Mouse (Mus musculus) neural tube, embryonic 15.5 days (tissue): ENCODE results near the gene Tbkbp1. TPM values are rescaled to one million over a fixed set of nuclear protein-coding genes. Genes with fewer than 3 reads are reported as not detected.
A peak's percentile ranks its signal among the peaks of the same experiment; 100 is the strongest.

Source experiments
- ATAC-seq: fragments of 200-750 bp; cut with Nextera tagmentation; 2 replicates; pipeline ENCODE4 v1.8.0; 2017; ENCODE audit warnings: mild to moderate bottlenecking, moderate TSS enrichment, moderate library complexity; ENCODE audit not compliant: low FRiP score
- H3K27ac ChIP-seq: fragments of 300-500 bp; sonication (generic); replicated peaks from 2 replicates; pipeline ENCODE4 v1.5.1; 2015; ENCODE audit warnings: mild to moderate bottlenecking, inconsistent platforms
- H3K27me3 ChIP-seq: fragments of 300-500 bp; sonication (generic); replicated peaks from 2 replicates; pipeline ENCODE4 v1.6.1; 2015; ENCODE audit warnings: inconsistent platforms
- H3K36me3 ChIP-seq: fragments of 300-500 bp; sonication (generic); 2 replicates; pipeline ENCODE4 v1.6.1; 2015; ENCODE audit warnings: inconsistent platforms
- H3K4me1 ChIP-seq: fragments of 300-500 bp; sonication (generic); 2 replicates; pipeline ENCODE4 v1.6.1; 2015; ENCODE audit warnings: inconsistent platforms
- H3K4me2 ChIP-seq: fragments of 300-500 bp; sonication (generic); 2 replicates; pipeline ENCODE4 v1.6.1; 2015; ENCODE audit warnings: inconsistent platforms, mild to moderate bottlenecking, moderate library complexity
- H3K4me3 ChIP-seq: fragments of 300-500 bp; sonication (generic); replicated peaks from 2 replicates; pipeline ENCODE4 v1.5.1; 2015; ENCODE audit warnings: mild to moderate bottlenecking, inconsistent platforms
- H3K9ac ChIP-seq: fragments of 300-500 bp; sonication (generic); replicated peaks from 2 replicates; pipeline ENCODE4 v1.6.1; 2015; ENCODE audit warnings: mild to moderate bottlenecking, inconsistent platforms
- H3K9me3 ChIP-seq: fragments of 300-500 bp; sonication (generic); replicated peaks from 2 replicates; pipeline ENCODE4 v1.6.1; 2016; ENCODE audit warnings: inconsistent platforms
- WGBS: fragments of 180-500 bp; shearing (Covaris S2); methylation state at CpG from one replicate; pipeline ENCODE4 v1.1.7; 2015; ENCODE audit warnings: mixed read lengths; 5-methylcytosine and 5-hydroxymethylcytosine counted together
- polyA plus RNA-seq: library from polyadenylated mRNA; unstranded; fragments of >200 nt; fragmentation: Nextera tagmentation; extraction: Ambion mirVana; gene quantifications from 2 replicates; pipeline ENCODE4 v1.2.1, GENCODE M21; 2015

Tbkbp1 gene
- polyA plus RNA-seq, 1 experiment from 2014 or later = 9.5 TPM

DNA sequence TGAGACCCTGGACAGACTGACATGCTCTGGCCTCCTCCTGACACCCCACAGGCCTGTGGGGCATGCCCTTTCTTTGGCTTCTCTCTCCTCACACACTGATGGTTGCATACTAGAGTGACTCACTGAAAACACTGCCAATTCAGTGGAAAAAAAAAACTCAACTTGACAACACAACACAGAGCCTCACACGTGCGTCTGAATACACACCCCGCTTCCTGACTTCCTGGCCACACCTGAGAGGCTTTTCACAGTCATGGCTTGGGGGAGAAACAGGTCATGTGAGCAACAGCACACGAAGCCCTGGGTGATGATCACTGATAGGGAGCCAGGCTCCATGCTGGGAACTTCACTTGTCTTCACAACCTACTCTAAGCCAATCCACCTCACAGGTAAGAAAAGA, 10.5 kb downstream of the Tbkbp1 start:
- Histone ChIP-seq H3K9ac (no peak overlapping the region), H3K27ac (no peak overlapping the region), H3K4me2 (no peak overlapping the region), H3K4me3 (no peak overlapping the region), H3K4me1 (peaks cover 31% of the 10 kb centered on the region), H3K27me3 (no peaks in the 10 kb centered on the region), H3K36me3 (peaks cover 47% of the 10 kb centered on the region), H3K9me3 (no peaks in the 10 kb centered on the region)
- ATAC-seq = no peak
- WGBS = 85% methylated on average over 4 of the region's 4 CpGs

DNA sequence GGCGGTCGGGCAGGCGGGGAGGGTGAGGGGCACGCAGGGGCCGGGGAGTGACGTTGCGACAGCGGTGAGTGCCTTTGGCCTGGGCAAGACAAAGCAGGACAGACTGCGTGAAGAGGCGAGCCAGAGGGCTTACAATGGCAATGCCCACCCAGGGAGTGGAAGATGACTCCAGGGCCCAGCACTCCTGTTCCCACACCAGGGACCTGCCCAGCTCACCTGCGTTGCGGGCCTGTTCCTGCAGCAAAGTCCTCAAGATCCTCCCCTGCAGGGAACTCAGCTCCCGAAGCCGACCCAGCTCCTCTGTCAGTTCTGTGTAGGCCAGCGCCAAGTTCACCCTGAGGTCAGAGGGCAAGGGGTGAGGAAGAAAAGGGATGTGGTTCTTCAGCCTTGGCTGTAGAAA, 12.0 kb downstream of the Tbkbp1 start:
- Histone ChIP-seq H3K27me3 (no peaks in the 10 kb centered on the region), H3K4me3 (peak overlapping the region; percentile 31), H3K27ac (peak overlapping the region; percentile 77), H3K4me1 (peaks cover 31% of the 10 kb centered on the region), H3K36me3 (peaks cover 32% of the 10 kb centered on the region), H3K9ac (peak overlapping the region; percentile 44), H3K9me3 (no peaks in the 10 kb centered on the region), H3K4me2 (peak overlapping the region; percentile 54)
- 23% methylated on average over 15 of the region's 15 CpGs for WGBS
- peak; percentile 21; the same call in 1 of the 2 replicates for ATAC-seq

DNA sequence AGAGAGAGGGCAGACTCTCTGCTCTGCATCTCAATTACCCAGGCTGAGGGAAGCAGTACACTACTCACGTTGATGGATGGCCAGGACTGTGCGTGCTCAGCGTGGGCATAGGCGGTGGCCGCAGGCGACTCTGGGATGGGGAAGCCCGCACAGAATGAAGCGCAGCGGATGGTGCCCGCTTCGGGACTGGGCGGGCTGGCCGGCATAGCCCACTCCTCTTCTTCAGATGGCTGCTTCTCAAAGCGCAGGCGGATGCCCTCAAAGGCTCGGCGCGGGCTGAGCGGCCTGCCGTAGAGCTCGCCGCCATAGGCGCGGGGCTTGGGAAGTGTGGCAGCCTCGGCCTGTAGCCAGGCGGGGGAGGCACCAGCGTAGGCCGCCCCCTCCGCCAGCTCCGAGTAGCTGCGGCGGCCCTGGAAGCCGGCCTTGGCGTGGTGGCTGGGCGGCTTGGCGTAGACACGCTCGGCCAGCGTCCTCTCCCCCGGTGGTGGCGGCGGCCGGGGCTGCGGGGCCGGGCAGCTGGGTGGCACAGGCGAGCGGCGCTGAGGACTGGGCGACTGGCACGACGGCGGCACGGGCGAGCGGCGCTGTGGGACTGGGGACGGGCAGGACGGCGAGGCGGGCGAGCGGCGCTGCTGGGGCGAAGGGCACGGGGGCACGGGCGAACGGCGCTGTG, 12.6 kb downstream of the Tbkbp1 start:
- peaks cover 31% of the 10 kb centered on the region for H3K4me1 ChIP-seq
- H3K9ac ChIP-seq = peak overlapping the region; percentile 44
- H3K4me2 ChIP-seq = peak overlapping the region; percentile 54
- H3K27ac ChIP-seq = peak overlapping the region; percentile 77
- peak; percentile 72 for ATAC-seq
- H3K27me3 ChIP-seq = no peaks in the 10 kb centered on the region
- H3K4me3 ChIP-seq = peak overlapping the region; percentile 31
- no peaks in the 10 kb centered on the region for H3K9me3 ChIP-seq
- H3K36me3 ChIP-seq = peaks cover 26% of the 10 kb centered on the region
- 5% methylated on average over 60 of the region's 69 CpGs for WGBS

DNA sequence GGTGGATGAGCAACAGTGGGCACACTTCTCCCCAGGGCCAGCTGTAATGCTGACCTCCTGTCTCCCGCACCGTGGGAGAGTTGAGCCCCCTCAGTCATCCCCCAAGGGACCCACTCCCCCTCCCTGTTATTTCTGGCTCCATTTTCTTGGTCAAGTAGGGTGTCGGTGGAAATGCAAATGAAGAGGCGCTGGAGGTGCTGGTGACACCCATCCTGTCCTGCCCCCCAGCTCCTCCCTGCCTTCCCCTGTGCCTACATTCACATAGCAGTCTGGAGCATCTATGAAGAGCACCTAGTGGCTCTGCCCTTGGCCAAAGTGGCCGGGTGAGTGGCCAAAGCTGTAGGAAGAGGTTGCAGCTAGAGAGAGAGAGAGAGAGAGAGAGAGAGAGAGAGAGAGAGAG, 18.0 kb downstream of the Tbkbp1 start:
- no peak overlapping the region for H3K4me3 ChIP-seq
- peaks cover 13% of the 10 kb centered on the region; the same call in 1 of the 2 replicates for H3K36me3 ChIP-seq
- WGBS = 51% methylated on average over 5 of the region's 5 CpGs
- 0 out of 2 replicates have a peak, but pooled peaks cover 5% of the 10 kb centered on the region for H3K27me3 ChIP-seq
- no peak overlapping the region for H3K9ac ChIP-seq
- H3K9me3 ChIP-seq = no peaks in the 10 kb centered on the region
- peaks cover 14% of the 10 kb centered on the region for H3K4me1 ChIP-seq
- H3K4me2 ChIP-seq = no peak overlapping the region
- H3K27ac ChIP-seq = no peak overlapping the region
- no peak for ATAC-seq

DNA sequence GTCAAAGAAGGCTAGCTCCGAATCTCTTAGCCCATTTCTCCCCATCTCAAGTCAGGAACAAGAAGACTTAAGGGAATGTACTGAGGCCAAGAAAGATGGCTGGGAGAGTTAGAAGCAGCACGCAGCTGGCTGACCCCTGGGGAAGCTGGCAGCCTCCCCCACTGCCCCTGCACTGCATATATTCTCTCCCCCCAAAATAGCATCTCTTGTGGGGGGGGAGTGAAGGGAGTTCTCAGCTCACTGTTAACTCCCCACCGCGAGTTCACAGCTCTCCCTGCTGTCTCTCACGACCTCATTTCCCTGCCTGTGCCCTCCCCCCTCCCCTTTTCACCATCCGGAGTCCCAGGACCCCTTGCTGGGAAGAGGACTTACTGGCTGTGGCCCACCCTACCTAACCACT, 19.1 kb downstream of the Tbkbp1 start:
- Histone ChIP-seq H3K4me2 (no peak overlapping the region), H3K4me3 (no peak overlapping the region), H3K27ac (no peak overlapping the region), H3K9me3 (no peaks in the 10 kb centered on the region), H3K9ac (no peak overlapping the region), H3K36me3 (peaks cover 8% of the 10 kb centered on the region; the same call in 1 of the 2 replicates), H3K27me3 (0 out of 2 replicates have a peak, but pooled peaks cover 9% of the 10 kb centered on the region), H3K4me1 (peaks cover 11% of the 10 kb centered on the region)
- no peak for ATAC-seq
- WGBS = 27% methylated on average over 6 of the region's 6 CpGs

DNA sequence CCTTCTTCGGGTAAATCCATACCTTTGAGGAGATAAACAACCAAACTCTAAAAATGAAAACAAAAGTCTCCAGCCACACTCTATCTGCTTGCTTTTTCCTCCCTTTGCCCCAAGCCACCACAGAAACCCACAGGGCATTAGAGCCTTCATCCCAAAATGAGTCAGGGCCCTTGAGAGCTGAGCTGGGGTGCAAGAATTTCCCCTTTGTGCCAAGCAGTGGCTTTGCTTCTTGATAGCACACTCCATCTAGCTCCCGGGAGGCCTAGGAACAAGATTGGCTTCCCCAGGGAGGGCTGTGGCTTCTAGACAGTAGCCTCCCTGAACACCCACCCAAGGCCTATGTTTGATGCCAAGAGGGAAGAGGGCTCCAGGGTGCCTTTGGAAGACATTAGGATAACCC, 19.6 kb downstream of the Tbkbp1 start:
- no peak overlapping the region for H3K4me3 ChIP-seq
- no peaks in the 10 kb centered on the region for H3K9me3 ChIP-seq
- no peak overlapping the region for H3K27ac ChIP-seq
- no peak for ATAC-seq
- H3K36me3 ChIP-seq = 0 out of 2 replicates have a peak, but pooled peaks cover 3% of the 10 kb centered on the region
- 0 out of 2 replicates have a peak, but pooled peaks cover 9% of the 10 kb centered on the region for H3K27me3 ChIP-seq
- 89% methylated on average over 2 of the region's 2 CpGs for WGBS
- H3K9ac ChIP-seq = no peak overlapping the region
- H3K4me1 ChIP-seq = peaks cover 14% of the 10 kb centered on the region
- H3K4me2 ChIP-seq = no peak overlapping the region

DNA sequence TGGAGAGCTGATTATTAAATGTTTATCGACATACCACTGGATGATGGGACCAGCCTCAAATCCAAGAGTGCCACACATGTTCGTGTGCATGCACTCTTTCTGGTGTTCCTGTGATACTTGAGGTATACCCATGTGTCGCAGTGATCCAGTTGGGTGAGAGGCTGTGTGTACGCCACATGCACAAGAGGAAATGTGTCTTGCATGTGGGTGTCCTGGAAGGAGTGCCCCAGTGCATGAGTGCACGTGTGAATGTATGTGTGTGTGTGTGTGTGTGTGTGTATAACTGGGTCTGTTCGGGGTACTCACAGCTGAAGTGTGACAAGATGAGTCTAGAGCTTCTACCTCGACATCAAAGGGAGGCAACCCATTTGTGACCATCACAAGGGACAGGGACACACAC, 21.0 kb downstream of the Tbkbp1 start:
- H3K9ac ChIP-seq = no peak overlapping the region
- 0 out of 2 replicates have a peak, but pooled peaks cover 9% of the 10 kb centered on the region for H3K27me3 ChIP-seq
- H3K4me2 ChIP-seq = no peak overlapping the region
- no peaks in the 10 kb centered on the region for H3K36me3 ChIP-seq
- no peaks in the 10 kb centered on the region for H3K9me3 ChIP-seq
- ATAC-seq = no peak
- H3K4me1 ChIP-seq = peaks cover 16% of the 10 kb centered on the region
- no peak overlapping the region for H3K4me3 ChIP-seq
- no peak overlapping the region for H3K27ac ChIP-seq
- WGBS = 80% methylated on average over 7 of the region's 7 CpGs

DNA sequence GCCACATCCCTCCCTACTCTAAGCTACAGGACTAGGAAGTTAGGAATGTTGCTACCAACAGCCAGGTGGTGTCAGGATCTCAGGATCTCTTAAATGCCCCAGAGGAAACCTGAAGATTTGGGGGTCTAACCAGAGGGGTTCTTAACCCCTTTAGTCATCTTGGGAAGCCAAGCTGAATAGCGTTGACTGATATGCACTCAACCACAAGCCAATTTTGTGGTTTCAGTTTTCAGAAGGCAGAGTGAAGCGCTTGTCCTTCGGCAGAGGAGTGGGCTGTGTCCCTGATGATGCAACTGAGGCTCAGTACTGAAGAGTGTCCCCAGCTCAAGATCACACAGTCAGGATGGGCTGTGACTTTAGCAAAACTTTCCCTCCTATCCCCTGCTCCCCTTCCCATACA, 22.3 kb downstream of the Tbkbp1 start:
- no peak overlapping the region for H3K4me2 ChIP-seq
- no peaks in the 10 kb centered on the region for H3K9me3 ChIP-seq
- 0 out of 2 replicates have a peak, but pooled peaks cover 9% of the 10 kb centered on the region for H3K27me3 ChIP-seq
- 74% methylated on average over 3 of the region's 3 CpGs for WGBS
- H3K9ac ChIP-seq = no peak overlapping the region
- H3K4me1 ChIP-seq = peaks cover 16% of the 10 kb centered on the region
- H3K27ac ChIP-seq = no peak overlapping the region
- no peak for ATAC-seq
- no peaks in the 10 kb centered on the region for H3K36me3 ChIP-seq
- no peak overlapping the region for H3K4me3 ChIP-seq

DNA sequence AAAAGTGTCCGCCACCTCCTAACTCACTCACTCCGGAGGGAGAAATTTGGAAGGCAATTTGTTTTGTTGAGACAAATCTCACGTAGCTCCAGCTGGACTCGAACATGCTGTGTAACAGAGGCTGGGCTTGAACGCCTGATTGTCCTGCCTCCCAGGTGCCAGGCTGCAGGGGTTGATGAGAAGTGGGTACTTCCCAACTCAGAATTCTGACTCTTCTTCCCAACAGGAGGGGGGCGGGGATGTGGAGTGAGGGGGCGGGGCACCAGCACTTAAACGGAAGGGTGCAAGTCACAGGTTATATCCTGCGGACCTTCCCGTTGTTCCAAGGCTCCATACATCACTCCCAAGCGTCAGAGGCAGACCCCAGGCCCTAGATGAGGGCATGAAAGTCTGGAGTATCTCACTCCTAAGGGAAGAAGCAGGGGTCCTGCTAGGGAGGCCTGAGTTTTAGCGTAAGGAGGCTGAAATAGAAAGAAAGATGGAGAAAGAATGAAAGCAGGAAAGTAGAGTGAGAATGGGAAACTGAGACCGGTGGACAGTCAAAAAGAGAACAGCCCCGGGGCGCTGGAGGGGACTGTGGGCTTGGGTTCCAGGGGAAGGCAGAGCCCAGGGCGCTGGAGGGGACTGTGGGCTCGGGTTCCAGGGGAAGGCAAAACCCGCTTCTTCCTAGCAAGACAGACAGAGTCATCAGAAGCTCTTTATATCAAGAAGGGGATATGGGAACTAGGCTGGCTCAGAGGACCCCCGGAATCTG, 23.6 kb downstream of the Tbkbp1 start:
- Histone ChIP-seq H3K4me2 (peak overlapping the region; percentile 77), H3K36me3 (no peaks in the 10 kb centered on the region), H3K27me3 (0 out of 2 replicates have a peak, but pooled peaks cover 9% of the 10 kb centered on the region), H3K27ac (no peak overlapping the region), H3K4me3 (peak overlapping the region; percentile 44), H3K9ac (peak overlapping the region; percentile 34; the same call in 1 of the 2 replicates), H3K9me3 (no peaks in the 10 kb centered on the region), H3K4me1 (peaks cover 20% of the 10 kb centered on the region)
- 17% methylated on average over 19 of the region's 19 CpGs for WGBS
- ATAC-seq = no peak

DNA sequence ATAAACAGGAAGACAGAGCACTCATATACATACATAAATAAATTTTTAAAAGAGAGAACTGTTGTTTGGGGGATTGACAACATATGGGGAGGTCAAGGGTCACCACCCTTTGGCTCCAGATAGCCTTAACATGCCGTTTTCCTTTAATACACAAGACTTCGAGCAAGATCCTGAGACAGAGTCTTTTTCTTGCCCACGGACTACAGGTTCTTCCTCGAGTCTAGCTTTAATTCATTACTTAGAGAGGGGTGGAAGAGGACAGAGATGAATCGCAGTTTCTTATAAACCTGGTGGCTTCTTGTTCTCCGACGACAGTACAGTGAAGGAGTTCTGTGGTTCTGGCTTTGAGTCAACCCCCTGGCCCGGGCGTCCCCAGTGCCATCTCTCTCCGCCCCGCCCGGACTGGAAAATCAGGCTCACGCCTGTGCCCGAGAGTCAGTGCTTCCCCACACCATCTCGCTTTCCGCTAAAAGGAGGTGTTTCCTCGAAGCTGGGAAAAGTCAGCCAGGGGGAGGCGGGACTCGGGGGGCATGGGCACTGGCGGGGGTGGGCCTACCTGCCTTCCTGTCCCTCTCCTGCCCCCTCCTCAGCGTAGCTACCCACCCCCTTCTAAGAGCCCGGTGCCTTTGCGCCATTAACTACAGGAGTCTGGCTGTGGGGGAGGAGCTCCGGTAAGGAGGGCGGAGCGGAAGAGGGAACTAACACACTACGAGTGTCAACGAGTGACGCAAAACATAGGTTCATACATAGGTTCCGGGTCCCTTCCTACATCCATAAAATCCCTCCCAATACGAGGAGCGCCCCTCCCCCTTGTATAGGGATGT, 24.4 kb downstream of the Tbkbp1 start:
- peak overlapping the region; percentile 34 for H3K9ac ChIP-seq
- no peaks in the 10 kb centered on the region for H3K9me3 ChIP-seq

DNA sequence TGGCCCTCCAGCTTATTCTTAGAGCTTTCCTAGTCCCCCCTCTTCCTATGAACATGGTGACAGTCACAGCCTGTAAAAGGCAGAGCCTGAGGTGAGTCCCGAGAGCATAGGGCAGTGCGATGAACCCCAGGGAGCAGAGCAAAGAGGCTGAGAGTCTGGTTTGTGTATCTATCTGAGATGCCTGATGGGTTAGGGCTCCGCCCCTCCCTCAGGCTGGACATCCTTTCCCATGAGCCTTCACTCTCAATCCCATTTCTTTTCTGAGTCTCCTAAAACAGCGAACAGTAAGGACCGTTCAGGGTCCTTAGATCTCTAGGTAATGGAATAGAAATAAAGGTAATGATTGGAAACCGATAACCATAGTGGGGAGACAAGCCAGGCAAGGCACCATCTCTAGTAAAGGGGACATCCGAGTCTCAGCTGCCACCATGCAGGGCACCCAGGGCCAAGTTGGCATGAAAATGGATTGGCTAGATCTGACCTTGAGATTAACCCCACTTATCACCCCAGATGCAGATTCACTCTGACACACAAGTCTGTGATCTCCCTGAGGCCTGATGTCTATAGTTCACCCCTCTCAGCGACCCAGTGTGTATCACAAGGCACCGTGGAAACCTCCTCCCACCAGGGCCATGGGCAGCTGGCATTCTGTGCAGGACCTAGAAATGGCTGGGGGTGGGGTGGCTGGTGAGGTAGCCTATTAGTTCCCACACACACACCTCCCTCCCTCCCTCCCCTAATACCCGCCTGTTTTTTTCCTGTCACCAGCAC, 26.8 kb downstream of the Tbkbp1 start:
- H3K9ac ChIP-seq = no peak overlapping the region
- H3K4me2 ChIP-seq = no peak overlapping the region
- H3K27me3 ChIP-seq = 0 out of 2 replicates have a peak, but pooled peaks cover 9% of the 10 kb centered on the region
- no peaks in the 10 kb centered on the region for H3K36me3 ChIP-seq
- no peaks in the 10 kb centered on the region for H3K9me3 ChIP-seq
- ATAC-seq = no peak
- H3K4me1 ChIP-seq = peaks cover 20% of the 10 kb centered on the region
- H3K4me3 ChIP-seq = no peak overlapping the region
- no peak overlapping the region for H3K27ac ChIP-seq
- WGBS = 67% methylated on average over 10 of the region's 10 CpGs

More for the DNA sequence above, 24.4 kb downstream of the Tbkbp1 start:
- Histone ChIP-seq H3K27me3 (0 out of 2 replicates have a peak, but pooled peaks cover 9% of the 10 kb centered on the region), H3K27ac (no peak overlapping the region), H3K4me3 (peak overlapping the region; percentile 44), H3K36me3 (no peaks in the 10 kb centered on the region), H3K4me1 (peaks cover 20% of the 10 kb centered on the region), H3K4me2 (peak overlapping the region; percentile 77)
- 5% methylated on average over 32 of the region's 32 CpGs for WGBS
- ATAC-seq = peak; percentile 72
